Mouse (Mus musculus) midbrain, embryonic 12.5 days (tissue): ENCODE data around the gene 4931428L18Rik. TPM values are rescaled to one million over a fixed set of nuclear protein-coding genes. Genes with fewer than 3 reads are reported as not detected.

Source experiments
- ATAC-seq: fragments of 200-750 bp; cut with Nextera tagmentation; 2 replicates; pipeline ENCODE4 v1.8.0; 2017; ENCODE audit warnings: low read depth, moderate TSS enrichment, moderate library complexity; ENCODE audit not compliant: low FRiP score
- H3K27ac ChIP-seq: fragments of 300-500 bp; sonication (generic); replicated peaks from 2 replicates; pipeline ENCODE4 v1.5.1; 2016; ENCODE audit warnings: mild to moderate bottlenecking
- H3K27me3 ChIP-seq: fragments of 300-500 bp; sonication (generic); 2 replicates; pipeline ENCODE4 v1.6.1; 2016; ENCODE audit warnings: mild to moderate bottlenecking
- H3K36me3 ChIP-seq: fragments of 300-500 bp; sonication (generic); 2 replicates; pipeline ENCODE4 v1.6.1; 2016
- H3K4me1 ChIP-seq: fragments of 300-500 bp; sonication (generic); 2 replicates; pipeline ENCODE4 v1.6.1; 2016
- H3K4me2 ChIP-seq: fragments of 300-500 bp; sonication (generic); replicated peaks from 2 replicates; pipeline ENCODE4 v1.6.1; 2016; ENCODE audit warnings: mild to moderate bottlenecking, moderate library complexity
- H3K4me3 ChIP-seq: fragments of 300-500 bp; sonication (generic); 2 replicates; pipeline ENCODE4 v1.5.1; 2016; ENCODE audit warnings: mild to moderate bottlenecking
- H3K9ac ChIP-seq: fragments of 300-500 bp; sonication (generic); replicated peaks from 2 replicates; pipeline ENCODE4 v1.6.1; 2016; ENCODE audit warnings: mild to moderate bottlenecking, moderate library complexity
- H3K9me3 ChIP-seq: fragments of 300-500 bp; sonication (generic); 2 replicates; pipeline ENCODE4 v1.6.1; 2016; ENCODE audit warnings: mild to moderate bottlenecking
- WGBS: fragments of 180-500 bp; shearing (Covaris S2); methylation state at CpG from one replicate; pipeline ENCODE4 v1.1.7; 2016; 5-methylcytosine and 5-hydroxymethylcytosine counted together
- polyA plus RNA-seq: library from polyadenylated mRNA; unstranded; fragments of >200 nt; fragmentation: Nextera tagmentation; extraction: Ambion mirVana; gene quantifications from 2 replicates; pipeline ENCODE4 v1.2.1, GENCODE M21; 2016

Gene 4931428L18Rik
- polyA plus RNA-seq, 1 experiment from 2014 or later, result not detected

- Histone ChIP-seq H3K27me3 (no peaks in the 10 kb centered on the region), H3K4me2 (no peak overlapping the region), H3K36me3 (no peaks in the 10 kb centered on the region), H3K4me3 (no peak overlapping the region), H3K9ac (no peak overlapping the region), H3K4me1 (no peaks in the 10 kb centered on the region), H3K27ac (no peak overlapping the region), H3K9me3 (no peaks in the 10 kb centered on the region)
- whole genome bisulfite sequencing, result 80% methylated on average over 6 of the region's 6 CpGs
- ATAC-seq, result no peak
These were observed 149.7 kb downstream of the 4931428L18Rik start for GRCm38 (mm10) chr1:31072523-31073370.

GRCm38 (mm10) chr1:31071209-31071608 is 151.3 kb downstream of the 4931428L18Rik start:
- 77% methylated on average over 2 of the region's 2 CpGs for WGBS
- H3K9me3 ChIP-seq, result no peaks in the 10 kb centered on the region
- no peak overlapping the region for H3K9ac ChIP-seq
- no peak overlapping the region for H3K4me3 ChIP-seq
- H3K4me2 ChIP-seq, result no peak overlapping the region
- H3K27ac ChIP-seq, result no peak overlapping the region
- no peaks in the 10 kb centered on the region for H3K4me1 ChIP-seq
- H3K36me3 ChIP-seq, result no peaks in the 10 kb centered on the region
- no peaks in the 10 kb centered on the region for H3K27me3 ChIP-seq
- no peak for ATAC-seq

DNA sequence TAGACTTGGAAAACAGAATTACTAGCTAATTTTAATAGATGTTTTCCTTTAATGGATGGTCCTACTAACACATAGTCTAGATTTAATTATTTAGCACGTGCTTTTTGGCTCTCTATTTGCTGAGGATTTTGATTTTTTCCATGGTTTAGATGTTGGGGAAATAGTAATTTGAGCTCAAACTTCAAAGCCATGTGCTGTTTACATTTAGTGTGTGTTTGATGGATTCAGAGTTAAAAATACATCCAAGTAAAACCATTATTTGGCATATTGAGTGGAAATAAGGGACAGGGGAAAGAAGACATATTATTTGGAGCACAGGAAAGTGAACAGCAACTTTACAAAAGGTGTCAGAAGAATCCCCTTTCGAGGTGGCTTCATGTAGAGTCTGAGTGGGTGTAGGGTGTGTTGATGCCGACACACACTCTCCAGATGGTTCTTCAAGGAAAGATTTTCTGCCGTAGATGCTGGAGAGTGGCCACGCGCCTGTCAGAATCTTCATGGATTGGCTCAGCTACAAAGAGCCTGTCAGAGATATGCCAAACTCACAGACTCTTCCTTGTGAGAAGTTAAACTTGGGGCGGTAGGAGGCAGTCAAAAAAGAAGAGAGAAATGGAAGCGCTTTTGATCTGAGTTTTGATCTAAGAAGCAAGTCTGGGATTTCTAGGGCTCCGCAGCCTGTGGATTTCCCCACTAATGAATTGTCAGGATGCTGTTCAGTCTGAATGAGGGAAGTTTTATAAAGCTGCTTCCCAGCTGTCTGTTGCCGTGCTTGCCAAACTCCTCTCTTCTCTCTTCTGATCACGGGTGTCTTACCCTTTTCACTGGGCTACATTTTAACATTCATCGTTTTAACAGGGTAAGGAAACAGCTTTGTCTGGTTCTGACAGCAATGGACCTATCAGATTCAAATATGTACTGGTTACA is 157.4 kb downstream of the 4931428L18Rik start:
- H3K4me1 ChIP-seq, result no peaks in the 10 kb centered on the region
- no peak overlapping the region for H3K27ac ChIP-seq
- no peak for ATAC-seq
- no peaks in the 10 kb centered on the region for H3K9me3 ChIP-seq
- H3K36me3 ChIP-seq, result no peaks in the 10 kb centered on the region
- WGBS, result 86% methylated on average over 12 of the region's 12 CpGs
- H3K9ac ChIP-seq, result no peak overlapping the region
- no peaks in the 10 kb centered on the region for H3K27me3 ChIP-seq
- H3K4me3 ChIP-seq, result no peak overlapping the region
- H3K4me2 ChIP-seq, result no peak overlapping the region

DNA sequence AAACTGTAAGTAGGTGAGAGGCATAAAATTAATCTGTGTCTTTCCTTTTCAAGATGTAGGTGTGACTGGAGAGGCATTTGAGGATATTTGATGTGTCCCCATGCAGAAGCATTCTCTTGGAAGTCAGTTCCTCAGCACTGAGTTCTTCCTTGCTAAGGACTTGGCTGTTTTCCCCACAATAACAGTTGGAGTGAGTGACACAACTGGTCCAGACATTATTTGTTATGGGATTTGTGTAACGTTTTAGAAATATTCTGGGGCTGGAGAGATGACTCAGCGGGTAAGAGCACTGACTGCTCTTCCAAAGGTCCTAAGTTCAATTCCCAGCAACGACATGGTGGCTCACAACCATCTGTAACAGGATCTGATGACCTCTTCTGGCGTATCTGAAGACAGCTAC is 162.7 kb downstream of the 4931428L18Rik start:
- Histone ChIP-seq H3K36me3 (no peaks in the 10 kb centered on the region), H3K4me2 (no peak overlapping the region), H3K9me3 (no peaks in the 10 kb centered on the region), H3K4me3 (no peak overlapping the region), H3K9ac (no peak overlapping the region), H3K4me1 (no peaks in the 10 kb centered on the region), H3K27me3 (no peaks in the 10 kb centered on the region), H3K27ac (no peak overlapping the region)
- no peak for ATAC-seq
- WGBS, result 80% methylated on average over 4 of the region's 4 CpGs

DNA sequence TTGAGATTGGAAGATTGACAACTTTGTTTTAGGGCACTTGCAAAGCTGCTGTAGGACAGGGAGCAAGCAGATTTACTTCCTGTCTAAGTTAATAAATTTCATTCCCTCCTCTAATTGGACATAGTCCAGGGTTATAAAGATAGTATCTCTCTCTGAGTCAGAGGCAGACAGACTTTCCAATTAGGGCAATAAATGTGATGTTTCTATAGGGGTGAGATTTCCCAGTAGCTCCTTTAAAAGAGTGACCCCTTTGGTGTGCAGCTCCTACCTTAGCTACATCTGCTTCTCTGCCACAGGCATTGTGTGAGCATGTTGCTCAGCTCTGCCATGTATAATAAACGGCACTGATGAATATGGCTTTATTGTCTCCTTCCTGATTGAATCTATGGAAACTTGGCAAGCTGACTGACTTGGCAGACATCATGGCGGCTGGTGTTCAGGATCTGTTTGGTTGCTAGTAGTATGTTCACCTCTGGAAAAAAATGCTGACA is 163.6 kb downstream of the 4931428L18Rik start:
- Histone ChIP-seq H3K4me1 (no peaks in the 10 kb centered on the region), H3K27me3 (no peaks in the 10 kb centered on the region), H3K9ac (no peak overlapping the region), H3K36me3 (no peaks in the 10 kb centered on the region), H3K4me3 (no peak overlapping the region), H3K27ac (no peak overlapping the region), H3K9me3 (no peaks in the 10 kb centered on the region), H3K4me2 (no peak overlapping the region)
- WGBS, result 91% methylated on average over 2 of the region's 2 CpGs
- no peak for ATAC-seq

DNA sequence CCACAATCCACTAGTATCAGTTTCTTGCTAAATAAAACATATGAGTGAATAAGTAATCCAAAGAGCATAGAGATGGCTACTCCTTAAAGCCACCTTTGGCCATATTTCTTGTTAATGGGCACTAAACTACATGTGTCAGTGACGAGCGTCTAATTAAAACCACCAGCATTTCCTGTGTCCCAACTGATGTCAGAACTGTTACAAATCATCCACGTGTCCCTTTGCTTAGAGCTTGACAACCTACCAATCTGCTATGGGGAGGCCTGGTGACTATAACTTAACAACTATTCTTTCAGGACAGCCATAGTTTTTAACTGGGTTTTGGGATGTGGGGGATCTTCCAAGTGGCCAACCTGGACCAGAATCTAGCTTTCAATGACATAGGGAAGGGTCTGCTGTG is 164.3 kb downstream of the 4931428L18Rik start:
- Histone ChIP-seq H3K27ac (no peak overlapping the region), H3K4me1 (no peaks in the 10 kb centered on the region), H3K27me3 (no peaks in the 10 kb centered on the region), H3K4me2 (no peak overlapping the region), H3K4me3 (no peak overlapping the region), H3K36me3 (no peaks in the 10 kb centered on the region), H3K9me3 (no peaks in the 10 kb centered on the region), H3K9ac (no peak overlapping the region)
- 83% methylated on average over 3 of the region's 3 CpGs for WGBS
- no peak for ATAC-seq

GRCm38 (mm10) chr1:31051370-31051921 is 171.0 kb downstream of the 4931428L18Rik start:
- no peaks in the 10 kb centered on the region for H3K36me3 ChIP-seq
- H3K9ac ChIP-seq, result no peak overlapping the region
- 91% methylated on average over 5 of the region's 5 CpGs for WGBS
- no peaks in the 10 kb centered on the region for H3K9me3 ChIP-seq
- no peak overlapping the region for H3K4me3 ChIP-seq
- no peak overlapping the region for H3K4me2 ChIP-seq
- no peaks in the 10 kb centered on the region for H3K27me3 ChIP-seq
- no peak overlapping the region for H3K27ac ChIP-seq
- H3K4me1 ChIP-seq, result no peaks in the 10 kb centered on the region
- ATAC-seq, result no peak

DNA sequence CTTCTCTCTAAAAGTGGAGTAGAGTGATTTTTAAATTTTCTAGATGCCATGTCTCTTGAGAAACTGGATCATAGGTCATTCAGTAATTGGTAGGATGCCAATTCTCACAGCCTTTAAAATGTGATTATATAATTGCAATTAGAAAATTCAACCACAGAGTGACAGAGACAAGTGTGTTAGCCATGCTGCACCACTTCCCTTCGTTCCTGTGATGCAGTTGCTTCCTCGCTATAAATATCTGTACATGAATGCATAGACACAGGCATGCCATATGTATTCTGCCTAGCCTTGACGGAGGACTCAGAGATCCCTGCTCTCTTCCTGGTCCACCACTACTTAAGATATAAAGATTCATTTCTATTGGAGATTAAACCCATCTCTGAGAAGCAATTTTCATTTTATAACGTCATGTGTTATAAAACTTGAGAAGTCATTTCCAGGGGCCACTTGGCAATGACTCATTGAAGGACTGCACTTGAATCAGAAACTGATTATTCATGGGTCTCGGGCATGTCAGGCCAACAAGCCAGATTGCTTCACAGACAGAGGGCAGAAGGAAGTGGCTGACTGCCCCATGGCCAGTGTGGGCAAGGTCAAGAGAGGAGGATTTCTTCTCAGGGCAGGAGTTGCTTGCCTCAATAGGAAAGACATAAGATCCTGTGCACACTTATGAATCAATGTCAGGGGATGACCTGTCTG is 172.4 kb downstream of the 4931428L18Rik start:
- H3K9ac ChIP-seq, result no peak overlapping the region
- no peaks in the 10 kb centered on the region for H3K9me3 ChIP-seq
- H3K4me2 ChIP-seq, result no peak overlapping the region
- no peaks in the 10 kb centered on the region for H3K36me3 ChIP-seq
- ATAC-seq, result no peak
- no peaks in the 10 kb centered on the region for H3K27me3 ChIP-seq
- 90% methylated on average over 5 of the region's 5 CpGs for WGBS
- H3K27ac ChIP-seq, result no peak overlapping the region
- H3K4me1 ChIP-seq, result no peaks in the 10 kb centered on the region
- H3K4me3 ChIP-seq, result no peak overlapping the region

- Histone ChIP-seq H3K9ac (no peak overlapping the region), H3K4me3 (no peak overlapping the region), H3K9me3 (no peaks in the 10 kb centered on the region), H3K27ac (no peak overlapping the region), H3K4me2 (no peak overlapping the region), H3K36me3 (no peaks in the 10 kb centered on the region), H3K27me3 (no peaks in the 10 kb centered on the region), H3K4me1 (no peaks in the 10 kb centered on the region)
- ATAC-seq, result no peak
- 83% methylated on average over 3 of the region's 3 CpGs for WGBS
These were observed 179.3 kb downstream of the 4931428L18Rik start for GRCm38 (mm10) chr1:31043208-31043607.

- no peaks in the 10 kb centered on the region for H3K36me3 ChIP-seq
- H3K9me3 ChIP-seq, result no peaks in the 10 kb centered on the region
- 97% methylated on average over 4 of the region's 4 CpGs for WGBS
- no peaks in the 10 kb centered on the region for H3K4me1 ChIP-seq
- H3K27ac ChIP-seq, result no peak overlapping the region
- no peak for ATAC-seq
- no peak overlapping the region for H3K4me3 ChIP-seq
- H3K27me3 ChIP-seq, result no peaks in the 10 kb centered on the region
- no peak overlapping the region for H3K4me2 ChIP-seq
- H3K9ac ChIP-seq, result no peak overlapping the region
These were observed 179.7 kb downstream of the 4931428L18Rik start for GRCm38 (mm10) chr1:31042793-31043192.

DNA sequence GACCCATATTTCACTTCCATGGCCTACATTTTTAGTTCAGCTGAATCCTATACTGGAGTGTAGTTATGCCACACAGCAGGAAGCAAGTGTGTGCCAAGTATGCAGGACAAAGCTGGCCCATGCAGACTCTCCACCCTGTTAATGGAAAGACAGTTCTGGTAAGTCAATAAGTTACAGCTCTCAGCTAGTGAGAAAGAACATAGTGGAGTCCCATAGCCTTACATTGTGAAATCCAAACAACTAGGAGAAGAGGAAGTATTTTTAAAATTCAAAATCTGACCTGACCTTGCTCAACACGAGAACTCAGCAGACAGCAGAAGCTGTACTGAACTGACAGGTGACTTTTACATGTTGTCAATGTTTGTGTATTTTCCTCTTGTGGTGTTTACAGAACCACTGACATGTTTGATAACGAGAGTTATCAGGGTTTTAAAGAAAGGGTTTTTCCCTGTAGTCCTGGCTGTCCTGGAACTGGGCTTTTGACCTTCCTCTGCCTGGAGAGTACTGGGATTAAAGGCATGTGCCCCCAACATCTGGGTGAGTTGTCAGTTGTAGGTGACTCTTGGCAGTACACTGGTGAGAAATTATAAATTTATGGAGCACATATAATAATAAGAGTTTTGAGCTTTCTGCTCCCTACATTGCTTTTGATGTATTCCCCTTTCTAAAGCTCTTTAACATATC is 188.5 kb downstream of the 4931428L18Rik start:
- Histone ChIP-seq H3K36me3 (no peaks in the 10 kb centered on the region), H3K27me3 (no peaks in the 10 kb centered on the region), H3K4me1 (no peaks in the 10 kb centered on the region), H3K9me3 (no peaks in the 10 kb centered on the region), H3K4me3 (no peak overlapping the region), H3K4me2 (no peak overlapping the region), H3K9ac (no peak overlapping the region), H3K27ac (no peak overlapping the region)
- ATAC-seq, result no peak
- 79% methylated on average over 2 of the region's 2 CpGs for WGBS
